Mouse (Mus musculus) urinary bladder, postnatal 0 days (tissue): ENCODE measurements around the gene Ryr3. TPM values are rescaled to one million over a fixed set of nuclear protein-coding genes. Genes with fewer than 3 reads are reported as not detected.

Experiments used
- microRNA-seq: library from miRNA; unstranded; fragments of <30 nt; microRNA quantifications from one replicate; pipeline ENCODE4, GENCODE M21; 2016
- polyA plus RNA-seq: library from polyadenylated mRNA; unstranded; fragments of >200 nt; fragmentation: Nextera tagmentation; extraction: Ambion mirVana; gene quantifications from 2 replicates; pipeline ENCODE4 v1.2.1, GENCODE M21; 2015

Ryr3 gene
- 5.6 and 6.7 TPM in 2 replicates for polyA plus RNA-seq

GRCm38 (mm10) chr2:113216746-113217461 is at the start of gene Ryr3:
Ryr3 (minus strand) TSS chr2:113217096.

Small RNA genes within 50 kb of the gene (microRNA-seq; reads per million reads assigned to microRNA genes)
- gene Gm44374: not detected

Other genes starting within 250 kb of the Ryr3 start
- not detected in 2 replicates for gene Tmco5b, start 68.6 kb upstream of the Ryr3 start, polyA plus RNA-seq
- gene Fmn1, start 110.6 kb upstream of the Ryr3 start, polyA plus RNA-seq: 2.3 and 2.4 TPM in 2 replicates